Mouse (Mus musculus): Measurements from ENCODE around the gene Sh3bp4.

The Sh3bp4 gene

DNA sequence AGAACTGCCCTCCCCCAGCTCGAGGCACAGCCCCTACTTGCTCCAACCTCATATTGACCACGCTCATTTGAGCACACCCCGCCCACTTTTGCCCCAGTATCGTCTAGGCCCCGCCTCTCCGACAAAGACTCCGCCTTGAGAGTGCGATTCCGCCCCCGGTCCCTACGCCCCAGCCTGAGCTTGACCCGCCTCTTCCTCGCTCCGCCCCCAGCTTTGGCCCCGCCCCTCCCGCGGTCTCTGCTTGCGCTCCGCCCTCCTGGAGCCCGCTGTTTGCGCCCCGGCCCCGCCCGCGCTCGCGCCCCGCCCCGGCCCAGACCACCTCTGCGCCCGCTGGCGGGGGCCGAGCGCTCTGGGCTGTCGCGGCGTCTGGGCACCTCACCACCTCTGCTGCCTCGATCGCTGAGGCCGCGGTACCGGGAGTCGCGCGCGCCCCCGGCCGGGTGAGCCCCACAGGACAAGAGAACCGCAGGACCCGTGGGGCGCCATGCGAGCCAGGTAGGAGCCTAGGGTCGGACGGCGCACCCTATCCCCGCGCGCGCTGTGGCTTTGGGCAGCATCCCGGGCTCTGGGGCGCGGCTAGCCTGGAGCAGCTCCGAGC is at the start of gene Sh3bp4:
Sh3bp4 (plus strand) TSS at position 313 of the 598 bp plus-strand sequence.
- DNase-seq (ENCODE audit: low spot score) = peak; percentile 100

DNA sequence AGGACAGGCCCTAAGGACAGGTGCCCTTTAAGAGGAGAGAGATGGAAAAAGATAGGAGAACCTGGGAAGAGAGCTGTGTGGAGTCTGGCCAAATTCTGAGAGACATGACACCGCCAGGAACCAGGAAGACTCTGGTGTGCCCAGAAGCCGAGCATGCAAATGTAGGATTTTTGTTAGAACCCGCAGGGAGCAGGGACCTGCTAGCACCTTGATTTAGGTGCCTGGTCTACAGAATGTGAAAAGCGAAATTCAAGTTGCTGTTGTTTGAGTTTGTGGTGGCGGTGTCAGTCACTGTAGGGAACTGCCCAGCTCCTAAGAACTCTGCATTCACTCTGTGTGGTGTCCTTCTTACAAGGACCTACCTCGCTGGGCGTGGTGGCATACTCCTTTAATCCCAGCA is 47.2 kb upstream of the Sh3bp4 start:
- DNase-seq (ENCODE audit: low spot score) = no peak

DNA sequence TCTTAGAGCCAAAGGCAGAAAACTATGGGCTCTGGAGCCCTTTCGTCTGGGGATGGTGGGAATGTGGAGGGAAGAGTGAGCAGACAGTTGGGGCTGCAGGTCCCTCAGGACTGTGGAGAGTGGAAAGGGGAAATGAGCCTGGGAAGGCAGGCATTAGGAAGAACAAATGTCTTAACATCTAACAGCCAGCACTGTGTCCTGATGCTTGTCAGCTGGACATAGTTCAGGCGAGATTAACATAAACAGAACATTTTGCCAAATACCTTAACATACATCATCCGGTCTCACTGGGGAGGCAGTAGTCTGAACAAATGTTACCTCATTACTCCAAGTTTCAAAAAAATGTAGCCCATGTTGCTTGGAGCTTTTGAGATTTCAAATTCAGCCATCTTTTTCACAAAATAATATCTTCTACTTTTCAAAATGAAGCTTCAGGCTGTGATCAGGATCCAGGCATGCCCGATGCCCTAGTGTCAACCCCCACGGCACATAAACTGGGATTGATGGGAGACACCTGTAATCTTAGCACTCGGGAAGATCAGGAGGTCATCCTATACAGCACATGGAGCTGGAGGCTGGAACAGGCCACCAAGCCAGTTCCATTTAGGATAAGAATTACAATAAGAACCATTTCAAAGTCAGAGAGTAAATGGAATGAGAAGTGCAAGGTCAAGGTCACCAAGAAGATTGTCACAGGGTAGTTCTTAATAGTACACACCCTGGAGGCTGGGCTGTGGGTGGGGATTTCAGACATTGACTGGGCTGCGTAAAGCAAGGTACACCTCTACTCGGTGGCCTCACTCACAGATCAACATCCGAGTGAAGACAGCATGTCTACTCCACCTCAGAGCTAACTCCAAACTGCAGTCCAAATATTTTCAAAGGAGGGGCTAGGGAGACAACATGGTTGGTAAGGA is 45.3 kb upstream of the Sh3bp4 start:
- DNase-seq (ENCODE audit: low spot score) = no peak

DNA sequence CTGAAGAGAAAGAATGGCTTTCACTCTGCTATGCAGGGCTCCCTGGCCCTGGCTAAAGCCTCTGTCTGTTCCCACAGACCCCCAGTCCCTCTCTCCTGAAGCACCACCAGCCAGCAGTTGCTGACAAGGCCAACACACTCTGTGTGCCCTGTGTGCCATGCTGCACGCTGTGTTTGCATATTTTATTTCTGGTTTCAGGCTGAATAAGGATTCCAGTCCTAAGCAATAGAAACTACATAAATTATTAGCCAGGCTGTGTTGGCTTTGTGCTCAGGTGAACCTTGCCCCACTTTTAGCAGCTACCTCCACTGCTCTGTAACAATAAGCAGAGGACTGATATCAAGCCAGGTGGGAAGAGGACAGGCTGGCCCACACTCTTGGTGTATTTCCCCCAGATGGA is 44.2 kb upstream of the Sh3bp4 start:
- DNase-seq (ENCODE audit: low spot score) = no peak

DNA sequence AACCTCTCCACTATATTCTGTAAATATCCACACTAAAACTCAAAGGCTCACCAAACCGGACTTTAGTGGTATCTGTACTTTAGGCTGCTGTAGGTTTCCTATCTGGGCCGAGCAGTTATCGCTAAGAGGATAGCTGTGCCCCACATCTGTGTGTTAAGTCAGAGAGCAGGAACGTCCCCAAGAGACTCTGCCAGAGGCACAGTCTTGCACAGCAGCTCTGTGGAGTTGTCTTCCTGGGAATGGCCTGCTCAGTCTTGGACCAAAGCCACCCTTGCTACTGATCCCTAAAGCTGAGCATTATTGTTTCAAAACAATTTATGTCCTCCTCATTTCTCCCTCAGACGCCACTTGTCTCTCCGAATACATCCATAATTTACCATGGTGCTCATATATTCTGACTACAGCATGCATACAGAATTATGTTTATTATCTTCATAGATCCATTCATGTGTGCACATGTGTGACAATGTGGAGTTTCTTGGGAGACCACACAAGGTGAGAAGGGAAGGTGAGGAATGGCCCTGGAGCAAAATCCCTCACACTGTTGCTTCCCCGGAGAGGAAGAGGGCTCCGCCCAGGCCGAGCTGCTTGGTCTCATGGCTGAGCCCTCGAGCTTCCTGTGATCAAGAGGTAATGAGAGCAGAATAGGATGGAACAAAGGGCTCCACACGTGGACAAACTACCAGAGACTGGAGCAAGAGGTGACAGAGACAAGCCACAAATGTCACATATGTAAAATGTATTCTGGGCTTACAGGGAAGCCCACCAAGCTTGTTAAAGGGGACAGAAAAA is 40.9 kb upstream of the Sh3bp4 start:
- DNase-seq (ENCODE audit: low spot score) = no peak

DNA sequence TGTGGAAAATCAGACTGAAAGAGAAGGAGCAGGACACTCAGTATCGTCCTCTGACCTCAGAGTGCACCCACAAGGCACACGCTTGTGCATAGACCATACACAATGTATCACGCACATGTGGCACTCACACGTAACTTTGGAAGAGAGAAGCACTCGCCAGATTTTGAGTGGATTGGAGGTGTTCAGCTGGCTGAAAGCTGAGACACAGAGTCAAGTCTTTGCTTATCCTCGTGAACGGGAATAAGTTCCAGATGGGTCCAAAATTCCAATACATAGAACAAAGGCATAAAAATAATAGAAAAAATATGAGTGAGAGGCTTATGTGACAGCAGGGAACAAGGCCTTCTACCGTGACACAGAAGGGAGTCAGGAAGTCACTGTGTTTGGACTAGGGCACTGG is 36.6 kb upstream of the Sh3bp4 start:
- DNase-seq (ENCODE audit: low spot score) = no peak

DNA sequence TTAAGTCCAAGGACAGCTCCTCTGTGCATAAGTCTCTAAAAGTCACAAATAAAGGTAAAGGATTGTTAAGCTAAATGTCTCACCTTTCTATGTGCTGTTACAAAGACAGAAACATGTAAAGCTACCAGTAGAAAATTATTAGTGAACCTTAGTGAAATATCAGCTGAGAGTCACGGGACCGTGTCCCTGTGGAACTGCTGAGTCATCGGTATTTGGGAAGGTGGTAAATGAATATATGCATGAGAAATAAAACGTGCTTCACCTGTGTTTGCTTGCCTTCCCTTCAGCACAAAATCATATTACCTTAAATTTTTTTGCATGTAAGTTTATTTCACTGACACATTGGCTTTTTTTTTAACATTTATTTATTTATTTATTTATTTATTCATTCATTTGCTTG is 36.2 kb upstream of the Sh3bp4 start:
- DNase-seq (ENCODE audit: low spot score) = no peak

DNA sequence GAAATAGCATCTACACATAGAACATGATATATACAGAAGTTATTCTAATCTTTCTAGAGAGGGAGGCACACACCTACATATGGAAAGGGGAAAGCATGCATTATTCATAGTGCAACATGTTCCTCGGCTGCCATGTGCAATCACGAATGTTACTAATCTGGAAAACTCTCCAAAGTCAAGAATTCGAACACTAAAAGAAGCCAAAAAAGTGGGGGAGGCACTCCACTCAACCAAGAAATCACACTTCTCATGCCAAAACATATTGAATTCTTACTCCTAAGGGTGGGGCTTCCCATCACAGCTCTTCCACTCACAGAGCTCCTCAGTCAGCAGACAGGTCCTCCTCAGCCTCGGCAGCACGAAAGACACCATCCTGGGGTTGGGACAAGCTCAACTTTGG is 35.1 kb upstream of the Sh3bp4 start:
- DNase-seq (ENCODE audit: low spot score) = no peak

DNA sequence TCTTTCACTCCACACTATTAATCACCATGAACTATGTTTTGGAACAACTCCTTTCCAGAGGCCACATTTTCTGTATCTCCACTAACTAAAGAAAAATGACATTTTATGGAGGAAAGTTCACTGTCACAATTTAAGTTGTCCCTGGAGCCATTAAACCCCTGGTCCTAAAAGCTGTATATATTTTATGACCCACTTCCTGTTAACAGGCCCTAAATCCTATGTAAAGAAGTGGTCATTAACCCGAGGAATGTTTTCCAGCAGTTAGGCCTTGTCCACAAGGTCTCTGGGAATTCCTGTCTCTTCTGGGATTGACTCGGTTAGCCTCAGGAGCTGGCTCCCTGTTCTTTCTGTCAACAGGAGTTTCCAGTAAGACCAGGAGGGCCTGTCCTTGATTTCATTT is 30.4 kb upstream of the Sh3bp4 start:
- DNase-seq (ENCODE audit: low spot score) = no peak

DNA sequence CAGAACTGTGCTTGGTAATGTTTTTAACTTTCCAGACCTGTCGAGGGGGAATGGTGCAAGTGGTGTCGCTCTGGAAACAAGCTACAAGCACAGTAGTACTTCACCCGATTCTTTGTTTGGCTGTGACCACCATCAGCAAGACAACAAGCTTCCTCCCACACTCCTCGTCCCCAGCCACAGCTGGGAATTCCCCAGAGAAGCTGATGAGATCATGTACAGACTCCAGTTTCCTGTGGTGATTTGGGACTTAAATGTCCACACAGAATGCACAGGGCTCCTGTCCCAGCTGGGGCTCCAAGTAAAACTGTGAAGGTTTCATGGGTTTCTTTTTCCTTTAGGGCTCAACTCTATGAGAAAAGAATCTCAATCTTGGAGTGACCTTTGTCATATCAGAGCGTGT is 28.9 kb upstream of the Sh3bp4 start:
- DNase-seq (ENCODE audit: low spot score) = no peak

DNA sequence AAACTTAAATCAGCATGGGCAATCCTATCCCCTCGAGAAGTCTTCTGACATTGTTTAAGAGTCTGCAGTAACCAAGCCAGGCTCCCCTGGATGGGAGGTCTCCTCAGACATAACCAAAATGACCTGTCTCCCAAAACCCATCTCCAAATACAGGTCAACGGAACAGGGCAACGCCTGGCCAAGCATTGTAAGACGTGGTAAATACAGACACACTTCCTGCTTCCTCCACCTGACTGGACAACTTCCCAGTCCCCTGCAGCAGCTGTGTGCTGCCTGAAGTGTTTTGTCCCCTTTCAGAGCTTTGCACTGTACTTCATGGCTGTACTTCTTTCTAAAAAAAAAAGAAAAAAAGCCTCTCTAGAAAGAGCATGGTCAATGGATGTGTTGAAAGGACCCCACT is 28.1 kb upstream of the Sh3bp4 start:
- DNase-seq (ENCODE audit: low spot score) = no peak

DNA sequence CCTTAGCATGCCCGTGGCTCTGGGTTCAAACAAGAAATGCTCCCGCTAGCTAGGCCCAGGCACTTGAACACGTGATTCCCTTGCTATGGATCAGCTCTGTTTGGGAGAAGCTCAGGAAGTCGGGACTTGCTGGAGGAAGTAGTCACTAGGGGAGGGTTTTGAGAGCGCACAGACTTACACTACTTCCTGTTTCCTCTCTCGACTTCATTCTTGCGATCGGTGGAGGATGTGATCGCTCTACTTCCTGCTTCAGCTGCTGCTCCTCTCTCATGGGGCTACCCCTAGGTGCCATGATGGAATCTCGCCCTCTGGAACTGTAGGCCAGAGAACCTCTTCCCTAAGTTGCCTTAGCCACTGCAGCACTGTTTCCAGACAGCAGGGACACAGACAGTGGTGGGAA is 27.3 kb upstream of the Sh3bp4 start:
- DNase-seq (ENCODE audit: low spot score) = no peak

DNA sequence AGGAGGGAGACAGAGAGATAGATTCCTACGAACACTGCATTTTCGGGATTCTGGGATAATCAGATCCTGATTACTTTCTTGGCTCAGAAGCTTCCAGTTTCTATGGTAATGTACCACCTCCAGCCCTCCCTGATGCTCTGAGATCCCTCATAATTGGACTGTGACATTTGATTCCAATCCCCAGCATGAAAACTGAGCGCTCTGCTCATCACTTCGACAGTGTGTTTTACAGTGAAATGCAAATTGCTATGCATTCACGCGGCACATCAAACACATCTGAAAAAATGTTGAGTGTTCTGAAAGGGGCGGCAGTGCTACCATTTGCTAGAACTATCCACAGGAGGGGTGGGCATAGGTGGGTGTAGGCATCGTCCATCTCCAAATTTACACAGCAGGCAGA is 24.8 kb upstream of the Sh3bp4 start:
- no peak for DNase-seq (ENCODE audit: low spot score)

DNA sequence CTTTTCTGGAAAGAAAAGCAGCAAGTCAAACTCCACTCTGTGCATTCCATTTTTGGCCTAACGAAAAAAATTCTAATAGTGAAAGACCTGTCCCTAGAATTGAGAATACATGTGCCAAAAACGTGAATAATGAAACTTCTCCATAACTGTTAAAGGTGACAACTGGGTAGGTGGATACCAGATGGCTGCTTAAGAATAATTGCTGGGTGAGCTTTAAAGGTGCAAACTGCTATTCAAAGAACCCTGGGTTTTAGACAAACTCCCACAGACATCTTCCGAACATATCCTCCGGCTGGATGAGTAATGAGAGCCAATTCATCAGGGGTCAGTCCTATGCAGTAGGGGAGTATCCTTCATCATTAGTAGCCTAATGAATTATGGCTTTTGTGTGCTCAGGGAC is 20.7 kb upstream of the Sh3bp4 start:
- DNase-seq (ENCODE audit: low spot score) = no peak

DNA sequence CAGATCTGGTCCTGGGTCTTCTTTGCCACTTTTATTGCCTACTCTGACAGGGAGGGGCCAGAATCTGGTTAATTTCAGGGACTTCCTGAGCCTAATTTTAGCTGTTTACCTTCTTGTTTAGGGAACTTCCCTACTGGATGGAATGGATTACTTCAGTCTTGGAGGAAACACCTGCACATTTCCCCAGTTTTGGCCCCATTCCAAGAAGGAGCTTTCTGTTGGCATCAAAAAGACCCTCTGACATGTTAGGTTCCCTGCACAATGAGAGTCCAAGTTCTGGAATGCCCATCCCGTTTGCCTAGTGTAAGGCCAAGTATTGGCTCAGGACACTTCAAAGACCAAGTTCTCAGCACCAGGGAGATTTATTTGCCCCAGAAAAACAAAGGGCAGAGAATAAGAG is 14.0 kb upstream of the Sh3bp4 start:
- DNase-seq (ENCODE audit: low spot score) = no peak

DNA sequence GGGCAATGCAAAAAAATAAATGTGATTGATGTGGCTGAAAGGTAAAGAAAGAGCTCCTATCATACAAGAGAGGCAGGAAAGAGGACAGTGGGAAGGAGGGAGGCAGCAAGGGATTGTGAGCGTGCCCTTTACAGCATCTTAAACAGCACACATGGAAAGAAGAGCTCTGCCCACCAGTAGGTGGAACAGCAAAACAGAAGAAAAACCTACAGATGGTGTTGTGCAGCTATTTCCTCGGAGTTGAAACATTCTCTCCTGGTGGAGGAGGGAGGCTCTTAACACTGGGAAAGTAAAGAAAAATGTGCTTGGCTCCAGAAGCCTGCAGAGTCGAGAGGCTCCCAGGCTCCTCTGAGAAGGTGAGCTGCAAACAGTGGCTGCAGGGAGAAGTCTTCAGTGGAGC is 12.8 kb upstream of the Sh3bp4 start:
- DNase-seq (ENCODE audit: low spot score) = no peak

DNA sequence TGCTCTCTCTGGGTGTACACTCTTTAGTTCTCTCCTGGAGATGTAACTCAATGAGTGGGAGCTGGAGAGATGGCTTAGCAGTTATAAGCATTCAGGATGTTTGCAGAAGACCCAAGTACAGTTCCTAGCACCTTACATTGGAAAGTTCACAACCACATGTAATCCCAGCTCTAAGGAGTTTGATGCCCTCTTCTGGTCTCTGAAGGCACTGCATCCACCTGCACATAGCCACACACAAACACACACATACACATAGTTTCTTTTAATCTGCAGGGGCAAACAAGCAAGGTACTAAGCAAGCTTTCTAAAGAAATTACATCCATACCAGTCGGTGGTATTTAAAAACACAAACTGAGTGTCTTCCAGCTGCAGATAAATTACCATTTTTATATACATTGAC is 12.2 kb upstream of the Sh3bp4 start:
- DNase-seq (ENCODE audit: low spot score) = no peak

DNA sequence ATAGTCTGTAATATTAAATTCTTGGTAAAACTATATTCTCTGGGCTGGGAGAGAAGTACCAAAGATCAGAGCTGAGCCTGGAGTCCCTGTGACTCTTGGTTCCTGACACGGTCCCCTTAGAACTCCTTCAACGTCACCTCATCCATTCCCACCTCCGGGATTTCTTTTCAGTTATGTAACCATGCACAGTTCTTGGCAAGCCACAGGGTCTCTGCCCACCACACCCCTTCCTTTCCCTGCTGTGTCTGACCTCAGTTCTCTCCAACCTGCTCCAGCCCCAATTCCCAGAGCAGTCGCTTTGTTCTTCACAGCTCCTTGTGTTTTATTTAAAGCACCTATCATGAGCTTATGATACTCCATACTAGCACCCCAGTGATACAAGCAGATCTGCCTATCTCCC is 7.2 kb upstream of the Sh3bp4 start:
- no peak for DNase-seq (ENCODE audit: low spot score)

DNA sequence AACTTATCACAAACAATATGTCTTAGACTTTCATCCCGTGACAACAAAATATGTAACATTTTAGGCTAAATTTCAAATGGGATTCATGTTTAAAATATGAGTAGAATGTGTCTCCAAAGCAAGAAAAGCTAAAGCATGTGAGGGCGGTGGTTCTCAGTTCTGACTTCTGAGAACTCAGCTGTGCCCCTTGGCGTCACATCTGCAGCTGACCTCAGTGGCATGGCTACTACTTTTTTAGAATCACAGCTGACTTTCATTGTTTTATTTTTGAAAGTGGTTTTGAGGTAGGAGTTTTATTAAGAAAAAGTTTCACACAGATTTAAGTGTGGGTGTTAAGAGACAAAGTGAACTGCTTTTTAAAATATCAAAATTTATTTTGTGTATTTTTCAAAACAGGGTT is 6.4 kb upstream of the Sh3bp4 start:
- DNase-seq (ENCODE audit: low spot score) = no peak

DNA sequence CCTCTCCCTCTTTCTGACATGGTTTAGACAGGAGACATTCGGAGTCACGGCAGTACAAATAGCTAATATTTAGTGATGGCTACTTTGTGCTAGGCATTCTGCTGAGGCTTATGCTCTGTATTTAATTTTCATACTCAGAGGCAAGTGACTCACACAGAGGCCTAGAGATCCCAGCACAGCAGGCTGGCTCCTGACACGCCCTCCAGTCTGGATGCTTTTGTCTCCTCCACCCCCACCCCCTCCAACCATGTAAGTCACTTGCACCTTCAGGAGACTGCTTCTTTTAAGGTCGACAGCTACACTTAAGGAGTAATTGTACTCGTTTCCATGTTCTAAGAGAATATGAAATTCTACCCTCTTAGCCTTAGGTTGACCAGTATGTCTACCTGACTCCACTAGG is 1.4 kb upstream of the Sh3bp4 start:
- DNase-seq (ENCODE audit: low spot score) = no peak

DNA sequence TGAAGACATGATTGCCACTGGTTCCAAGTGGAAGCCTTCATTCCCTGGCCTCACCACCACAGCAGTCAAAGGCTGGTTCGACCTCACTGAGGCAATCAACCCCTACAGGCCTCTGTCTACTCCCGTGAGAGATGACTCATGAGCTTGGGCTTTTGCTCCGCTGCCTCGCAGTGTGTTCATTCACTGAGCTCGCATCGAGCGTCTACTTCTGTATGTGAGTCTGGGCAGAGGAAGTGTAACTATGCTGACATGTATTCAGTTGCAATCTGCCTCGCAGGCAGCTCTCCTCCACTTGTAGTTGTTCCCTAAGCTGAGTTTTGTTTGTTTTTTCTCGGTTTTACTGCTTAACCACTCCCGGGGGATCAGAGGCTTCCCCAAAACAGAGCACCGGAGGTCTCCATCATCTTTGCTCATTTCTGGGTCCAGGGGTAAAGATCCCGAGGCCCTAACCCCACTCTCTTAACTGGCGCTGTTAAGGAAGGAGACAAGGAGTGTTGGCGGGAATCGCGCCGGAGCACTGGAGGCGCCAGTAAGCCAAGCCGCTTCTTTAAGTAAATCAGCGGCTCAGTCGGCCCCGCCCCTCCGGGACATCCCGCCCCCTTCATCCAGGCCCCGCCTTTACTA is 624 bp upstream of the Sh3bp4 start:
- peak; percentile 46 for DNase-seq (ENCODE audit: low spot score)

DNA sequence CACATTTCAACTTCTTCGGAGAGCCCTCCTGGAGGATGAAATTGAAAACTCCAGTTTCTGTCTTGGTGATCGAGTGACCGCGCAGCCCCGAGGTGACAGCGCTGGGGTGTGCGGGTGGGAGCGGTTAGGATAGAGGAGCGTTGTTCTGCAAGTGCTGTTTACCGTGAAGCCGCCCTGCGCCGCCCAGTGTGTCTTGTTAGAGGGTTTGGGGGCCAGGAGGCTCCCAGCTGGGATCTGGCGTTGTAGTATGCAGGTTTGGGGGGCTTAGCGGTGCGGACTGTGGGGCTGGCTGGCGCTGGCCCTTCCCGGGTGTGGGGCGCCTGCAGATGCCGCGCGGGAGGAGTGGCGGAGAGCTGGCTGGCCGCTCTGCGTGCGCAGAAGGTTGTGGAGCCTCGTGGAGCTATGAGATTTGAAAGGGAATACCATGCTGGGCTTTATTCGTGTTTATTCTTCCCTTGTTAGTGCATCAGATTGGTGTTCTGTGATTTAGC is 701 bp downstream of the Sh3bp4 start:
- DNase-seq (ENCODE audit: low spot score) = peak; percentile 70

Data from testis, postnatal 10 days (tissue).